Mouse (Mus musculus) adrenal gland, postnatal 36 days (tissue): Measurements from ENCODE around the gene Ntmt1. TPM values are rescaled to one million over a fixed set of nuclear protein-coding genes. Genes with fewer than 3 reads are reported as not detected.

ENCODE experiments used
- DNase-seq, 2 experiments: peaks; one replicate each; pipeline ENCODE4 v3.0.0; 2021; ENCODE audit warnings: mixed read lengths in 1 of 2
- total RNA-seq, 2 experiments: library from RNA; stranded (reverse); gene quantifications; 2 replicates each; pipeline ENCODE4 v1.2.3; 2021

Gene Ntmt1
- total RNA-seq, 2 experiments from 2014 or later, result 49.6 to 52.2 TPM

- DNase-seq, result peak; percentile 82 to 85
Observed at GRCm38 (mm10) chr2:30783346-30783745, 24.3 kb upstream of the Ntmt1 start.

- peak; percentile 82 to 87 for DNase-seq
Observed at GRCm38 (mm10) chr2:30784078-30784994, 23.3 kb upstream of the Ntmt1 start.

- DNase-seq, result no peak
Observed at GRCm38 (mm10) chr2:30787466-30787865, 20.2 kb upstream of the Ntmt1 start.

- no peak for DNase-seq
Observed at GRCm38 (mm10) chr2:30792061-30792460, 15.6 kb upstream of the Ntmt1 start.

GRCm38 (mm10) chr2:30794179-30795108, 13.2 kb upstream of the Ntmt1 start:
- DNase-seq, result peak; percentile 95 to 96

GRCm38 (mm10) chr2:30795271-30795888, 12.2 kb upstream of the Ntmt1 start:
- no peak for DNase-seq

- DNase-seq, result no peak
Observed at GRCm38 (mm10) chr2:30795889-30796275, 11.7 kb upstream of the Ntmt1 start.

GRCm38 (mm10) chr2:30796382-30796781, 11.2 kb upstream of the Ntmt1 start:
- DNase-seq, result peak; percentile 89 to 94

GRCm38 (mm10) chr2:30799456-30799855, 8.2 kb upstream of the Ntmt1 start:
- no peak for DNase-seq

- DNase-seq, result no peak
Observed at GRCm38 (mm10) chr2:30800671-30801066, 7.0 kb upstream of the Ntmt1 start.

GRCm38 (mm10) chr2:30801067-30801852, 6.4 kb upstream of the Ntmt1 start:
- peak; percentile 63 to 71 for DNase-seq

- no peak for DNase-seq
Observed at GRCm38 (mm10) chr2:30803604-30804003, 4.0 kb upstream of the Ntmt1 start, which contains the start of gene 1700001O22Rik. Gene 1700001O22Rik (minus strand): TSS chr2:30803661.

GRCm38 (mm10) chr2:30805983-30806382, 1.6 kb upstream of the Ntmt1 start:
- no peak for DNase-seq

- no peak for DNase-seq
Observed at GRCm38 (mm10) chr2:30807147-30807647, 429 bp upstream of the Ntmt1 start.

GRCm38 (mm10) chr2:30808296-30808655, 650 bp downstream of the Ntmt1 start:
- peak; percentile 62 to 67 for DNase-seq

GRCm38 (mm10) chr2:30809503-30809902, 1.9 kb downstream of the Ntmt1 start:
- DNase-seq, result no peak

- DNase-seq, result no peak
Observed at GRCm38 (mm10) chr2:30810573-30810972, 2.9 kb downstream of the Ntmt1 start.

- DNase-seq, result no peak
Observed at GRCm38 (mm10) chr2:30816383-30816782, 8.8 kb downstream of the Ntmt1 start.

- no peak for DNase-seq
Observed at GRCm38 (mm10) chr2:30819873-30820272, 12.2 kb downstream of the Ntmt1 start.

- DNase-seq, result no peak
Observed at GRCm38 (mm10) chr2:30821073-30821472, 13.4 kb downstream of the Ntmt1 start.

- DNase-seq, result no peak
Observed at GRCm38 (mm10) chr2:30822460-30822859, 14.8 kb downstream of the Ntmt1 start.
